Mouse (Mus musculus) stomach, embryonic 14.5 days (tissue): ENCODE data around the gene Zfp341. TPM values are rescaled to one million over a fixed set of nuclear protein-coding genes. Genes with fewer than 3 reads are reported as not detected.

Source experiments
- ATAC-seq: fragments of 200-750 bp; cut with Nextera tagmentation; 2 replicates; pipeline ENCODE4 v1.8.0; 2017; ENCODE audit warnings: low read depth, moderate TSS enrichment; ENCODE audit not compliant: insufficient number of reproducible peaks, insufficient read depth, low FRiP score
- H3K27ac ChIP-seq: fragments of 300-500 bp; sonication (generic); 2 replicates; pipeline ENCODE4 v1.5.1; 2014; ENCODE audit warnings: mild to moderate bottlenecking, low read length, moderate library complexity, mixed read lengths
- H3K27me3 ChIP-seq: fragments of 300-500 bp; sonication (generic); 2 replicates; pipeline ENCODE4 v1.6.1; 2014; ENCODE audit warnings: low read length, control low read depth, mixed read lengths; ENCODE audit not compliant: control insufficient read depth, insufficient read depth
- H3K36me3 ChIP-seq: fragments of 300-500 bp; sonication (generic); 2 replicates; pipeline ENCODE4 v1.6.1; 2014; ENCODE audit warnings: mild to moderate bottlenecking, control low read depth, low read length, moderate library complexity, mixed read lengths; ENCODE audit not compliant: control insufficient read depth, insufficient read depth
- H3K4me1 ChIP-seq: fragments of 300-500 bp; sonication (generic); 2 replicates; pipeline ENCODE4 v1.6.1; 2014; ENCODE audit warnings: low read length, control low read depth, mixed read lengths; ENCODE audit not compliant: control insufficient read depth, insufficient read depth
- H3K4me2 ChIP-seq: fragments of 300-500 bp; sonication (generic); replicated peaks from 2 replicates; pipeline ENCODE4 v1.6.1; 2014; ENCODE audit warnings: low read depth, low read length, control low read depth
- H3K4me3 ChIP-seq: fragments of 300-500 bp; sonication (generic); 2 replicates; pipeline ENCODE4 v1.5.1; 2014; ENCODE audit warnings: low read depth, low read length, control low read depth
- H3K9ac ChIP-seq: fragments of 300-500 bp; sonication (generic); replicated peaks from 2 replicates; pipeline ENCODE4 v1.6.1; 2014; ENCODE audit warnings: low read depth, mild to moderate bottlenecking, control low read depth, low read length, moderate library complexity, mixed read lengths
- H3K9me3 ChIP-seq: fragments of 300-500 bp; sonication (generic); 2 replicates; pipeline ENCODE4 v1.6.1; 2016; ENCODE audit warnings: low read depth, low read length, control low read depth; ENCODE audit not compliant: control insufficient read depth
- WGBS: fragments of 180-500 bp; shearing (Covaris S2); extraction: QIAGEN DNeasy Blood & Tissue Kit; methylation state at CpG from one replicate; pipeline ENCODE4 v1.1.7; 2014; 5-methylcytosine and 5-hydroxymethylcytosine counted together
- polyA plus RNA-seq: library from polyadenylated mRNA; unstranded; fragments of >200 nt; fragmentation: Nextera tagmentation; extraction: Ambion mirVana; gene quantifications from 2 replicates; pipeline ENCODE4 v1.2.1, GENCODE M21; 2014

Zfp341 gene
- polyA plus RNA-seq, 1 experiment from 2014 or later: 1.0 TPM

- Histone ChIP-seq H3K27me3 (no peaks in the 10 kb centered on the region), H3K4me1 (no peaks in the 10 kb centered on the region), H3K4me2 (no peak overlapping the region), H3K27ac (no peak overlapping the region), H3K36me3 (peaks cover 9% of the 10 kb centered on the region; the same call in 1 of the 2 replicates), H3K9me3 (no peaks in the 10 kb centered on the region; the same call in 1 of the 2 replicates), H3K4me3 (no peak overlapping the region), H3K9ac (no peak overlapping the region)
- 0 out of 2 replicates have a peak, but pooled peaks have one; percentile 16 for ATAC-seq
- 84% methylated on average over 5 of the region's 5 CpGs for WGBS
Observed at GRCm38 (mm10) chr2:154633039-154633742, 20.1 kb downstream of the Zfp341 start.

GRCm38 (mm10) chr2:154633876-154634644 lies 21.0 kb downstream of the Zfp341 start:
- H3K4me2 ChIP-seq: no peak overlapping the region
- ATAC-seq: no peak
- no peak overlapping the region for H3K4me3 ChIP-seq
- WGBS: 90% methylated on average over 9 of the region's 9 CpGs
- H3K27me3 ChIP-seq: no peaks in the 10 kb centered on the region
- H3K27ac ChIP-seq: no peak overlapping the region
- peaks cover 3% of the 10 kb centered on the region; the same call in 1 of the 2 replicates for H3K9me3 ChIP-seq
- peaks cover 13% of the 10 kb centered on the region; the same call in 1 of the 2 replicates for H3K36me3 ChIP-seq
- no peaks in the 10 kb centered on the region for H3K4me1 ChIP-seq
- no peak overlapping the region for H3K9ac ChIP-seq

- Histone ChIP-seq H3K4me2 (no peak overlapping the region), H3K27ac (no peak overlapping the region), H3K27me3 (no peaks in the 10 kb centered on the region), H3K36me3 (peaks cover 13% of the 10 kb centered on the region; the same call in 1 of the 2 replicates), H3K4me3 (no peak overlapping the region), H3K4me1 (no peaks in the 10 kb centered on the region), H3K9me3 (peaks cover 3% of the 10 kb centered on the region; the same call in 1 of the 2 replicates), H3K9ac (no peak overlapping the region)
- ATAC-seq: no peak
- WGBS: 96% methylated on average over 2 of the region's 2 CpGs
Observed at GRCm38 (mm10) chr2:154635826-154636225, 22.7 kb downstream of the Zfp341 start.

- no peak for ATAC-seq
- 93% methylated on average over 3 of the region's 3 CpGs for whole genome bisulfite sequencing
- Histone ChIP-seq H3K4me2 (no peak overlapping the region), H3K9ac (no peak overlapping the region), H3K9me3 (peaks cover 3% of the 10 kb centered on the region; the same call in 1 of the 2 replicates), H3K27ac (no peak overlapping the region), H3K36me3 (peaks cover 13% of the 10 kb centered on the region; the same call in 1 of the 2 replicates), H3K4me3 (no peak overlapping the region), H3K4me1 (no peaks in the 10 kb centered on the region), H3K27me3 (no peaks in the 10 kb centered on the region)
Observed at GRCm38 (mm10) chr2:154638521-154638920, 25.4 kb downstream of the Zfp341 start.

- WGBS: 83% methylated on average over 4 of the region's 4 CpGs
- no peak overlapping the region for H3K4me3 ChIP-seq
- H3K27ac ChIP-seq: no peak overlapping the region
- no peaks in the 10 kb centered on the region for H3K4me1 ChIP-seq
- peaks cover 3% of the 10 kb centered on the region; the same call in 1 of the 2 replicates for H3K9me3 ChIP-seq
- peaks cover 13% of the 10 kb centered on the region; the same call in 1 of the 2 replicates for H3K36me3 ChIP-seq
- no peak overlapping the region for H3K9ac ChIP-seq
- no peak for ATAC-seq
- H3K27me3 ChIP-seq: no peaks in the 10 kb centered on the region
- H3K4me2 ChIP-seq: no peak overlapping the region
Observed at GRCm38 (mm10) chr2:154639115-154639514, 26.0 kb downstream of the Zfp341 start.

- no peaks in the 10 kb centered on the region for H3K27me3 ChIP-seq
- peaks cover 3% of the 10 kb centered on the region; the same call in 1 of the 2 replicates for H3K9me3 ChIP-seq
- H3K27ac ChIP-seq: no peak overlapping the region
- WGBS: 75% methylated on average over 8 of the region's 8 CpGs
- H3K4me3 ChIP-seq: no peak overlapping the region
- no peak overlapping the region for H3K4me2 ChIP-seq
- no peaks in the 10 kb centered on the region for H3K4me1 ChIP-seq
- ATAC-seq: no peak
- H3K36me3 ChIP-seq: peaks cover 9% of the 10 kb centered on the region; the same call in 1 of the 2 replicates
- H3K9ac ChIP-seq: no peak overlapping the region
Observed at GRCm38 (mm10) chr2:154641176-154641575, 28.1 kb downstream of the Zfp341 start.

GRCm38 (mm10) chr2:154642005-154642459 lies 28.9 kb downstream of the Zfp341 start:
- Histone ChIP-seq H3K9ac (no peak overlapping the region), H3K9me3 (peaks cover 3% of the 10 kb centered on the region; the same call in 1 of the 2 replicates), H3K27ac (no peak overlapping the region), H3K27me3 (no peaks in the 10 kb centered on the region), H3K4me2 (no peak overlapping the region), H3K4me1 (no peaks in the 10 kb centered on the region), H3K4me3 (no peak overlapping the region), H3K36me3 (peaks cover 9% of the 10 kb centered on the region; the same call in 1 of the 2 replicates)
- 88% methylated on average over 9 of the region's 9 CpGs for WGBS
- no peak for ATAC-seq

- 76% methylated on average over 6 of the region's 6 CpGs for WGBS
- H3K27ac ChIP-seq: no peak overlapping the region
- H3K4me2 ChIP-seq: no peak overlapping the region
- H3K4me1 ChIP-seq: no peaks in the 10 kb centered on the region
- H3K27me3 ChIP-seq: no peaks in the 10 kb centered on the region
- peaks cover 6% of the 10 kb centered on the region; the same call in 1 of the 2 replicates for H3K36me3 ChIP-seq
- no peak overlapping the region for H3K4me3 ChIP-seq
- no peak overlapping the region for H3K9ac ChIP-seq
- H3K9me3 ChIP-seq: peaks cover 3% of the 10 kb centered on the region; the same call in 1 of the 2 replicates
- no peak for ATAC-seq
Observed at GRCm38 (mm10) chr2:154642712-154643385, 29.8 kb downstream of the Zfp341 start.
